Mouse (Mus musculus) heart, embryonic 12.5 days (tissue): Measurements from ENCODE around the gene Msi2. TPM values are rescaled to one million over a fixed set of nuclear protein-coding genes. Genes with fewer than 3 reads are reported as not detected.

ENCODE experiments used
- ATAC-seq: fragments of 200-750 bp; cut with Nextera tagmentation; 2 replicates; pipeline ENCODE4 v1.8.0; 2017; ENCODE audit warnings: moderate TSS enrichment, moderate library complexity; ENCODE audit not compliant: insufficient number of reproducible peaks, low FRiP score
- H3K27ac ChIP-seq: fragments of 300-500 bp; sonication (generic); 2 replicates; pipeline ENCODE4 v1.5.1; 2016; ENCODE audit warnings: mild to moderate bottlenecking, moderate library complexity; ENCODE audit not compliant: poor library complexity, severe bottlenecking
- H3K27me3 ChIP-seq: fragments of 300-500 bp; sonication (generic); replicated peaks from 2 replicates; pipeline ENCODE4 v1.6.1; 2016; ENCODE audit warnings: mild to moderate bottlenecking, moderate library complexity
- H3K36me3 ChIP-seq: fragments of 300-500 bp; sonication (generic); 2 replicates; pipeline ENCODE4 v1.6.1; 2016; ENCODE audit warnings: mild to moderate bottlenecking, moderate library complexity
- H3K4me1 ChIP-seq: fragments of 300-500 bp; sonication (generic); replicated peaks from 2 replicates; pipeline ENCODE4 v1.6.1; 2016; ENCODE audit warnings: mild to moderate bottlenecking
- H3K4me2 ChIP-seq: fragments of 300-500 bp; sonication (generic); 2 replicates; pipeline ENCODE4 v1.6.1; 2016; ENCODE audit warnings: mild to moderate bottlenecking, moderate library complexity
- H3K4me3 ChIP-seq: fragments of 300-500 bp; sonication (generic); 2 replicates; pipeline ENCODE4 v1.5.1; 2016; ENCODE audit warnings: mild to moderate bottlenecking
- H3K9ac ChIP-seq: fragments of 300-500 bp; sonication (generic); 2 replicates; pipeline ENCODE4 v1.6.1; 2016; ENCODE audit warnings: mild to moderate bottlenecking, moderate library complexity
- H3K9me3 ChIP-seq: fragments of 300-500 bp; sonication (generic); replicated peaks from 2 replicates; pipeline ENCODE4 v1.6.1; 2016; ENCODE audit warnings: mild to moderate bottlenecking, moderate library complexity
- WGBS: fragments of 180-500 bp; shearing (Covaris S2); methylation state at CpG from one replicate; pipeline ENCODE4 v1.1.7; 2016; 5-methylcytosine and 5-hydroxymethylcytosine counted together
- polyA plus RNA-seq: library from polyadenylated mRNA; unstranded; fragments of >200 nt; fragmentation: Nextera tagmentation; extraction: Ambion mirVana; gene quantifications from 2 replicates; pipeline ENCODE4 v1.2.1, GENCODE M21; 2016

Gene Msi2
- polyA plus RNA-seq, 1 experiment from 2014 or later = 20.5 TPM

DNA sequence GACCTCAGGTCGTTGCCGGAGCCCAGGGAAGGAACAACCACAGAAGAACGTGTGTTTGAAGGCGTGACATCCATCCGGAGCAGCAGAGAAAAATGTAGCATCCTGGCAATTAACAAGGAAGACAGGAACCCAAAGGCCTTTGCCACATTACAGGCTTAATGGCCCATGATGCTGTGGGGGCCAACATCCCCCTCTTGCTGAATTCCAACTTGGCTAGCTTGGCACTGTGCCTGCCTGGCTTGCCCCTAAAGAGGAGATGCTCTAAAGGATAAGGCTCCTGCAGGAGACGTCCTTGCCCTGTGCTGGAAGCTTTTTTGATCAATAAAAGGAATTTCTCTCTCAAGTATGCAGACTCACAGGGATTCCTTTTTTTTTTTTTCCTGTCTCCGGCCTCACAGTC is 181.0 kb downstream of the Msi2 start:
- H3K4me1 ChIP-seq = peaks cover 88% of the 10 kb centered on the region
- H3K4me3 ChIP-seq = no peak overlapping the region
- H3K27me3 ChIP-seq = no peaks in the 10 kb centered on the region
- H3K4me2 ChIP-seq = no peak overlapping the region
- peak overlapping the region; percentile 71; the same call in 1 of the 2 replicates for H3K27ac ChIP-seq
- ATAC-seq = no peak
- H3K36me3 ChIP-seq = no peaks in the 10 kb centered on the region
- H3K9ac ChIP-seq = 0 out of 2 replicates have a peak overlapping the region, but pooled peaks have one; percentile 18
- no peaks in the 10 kb centered on the region for H3K9me3 ChIP-seq
- WGBS = 67% methylated on average over 7 of the region's 7 CpGs

DNA sequence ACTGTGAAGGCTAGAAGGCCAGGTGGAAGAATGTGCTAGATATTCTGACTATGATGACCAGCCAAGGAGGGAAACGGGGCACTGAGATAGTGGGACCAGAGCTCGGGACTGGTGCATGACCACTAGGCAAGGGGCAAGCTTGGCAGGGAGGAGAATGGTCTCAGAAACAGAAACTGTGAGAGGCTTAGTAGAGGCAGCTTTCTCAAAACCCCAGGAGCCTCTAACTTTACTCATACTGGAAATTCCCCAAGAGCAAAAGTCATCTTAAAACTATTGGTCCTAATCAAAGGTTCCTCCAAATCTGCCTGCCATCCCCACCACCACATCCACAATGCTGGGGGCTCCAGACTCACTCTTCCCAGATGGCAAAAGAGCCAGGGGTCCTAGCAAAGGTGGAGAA is 181.5 kb downstream of the Msi2 start:
- Histone ChIP-seq H3K4me1 (peaks cover 84% of the 10 kb centered on the region), H3K9ac (no peak overlapping the region), H3K9me3 (no peaks in the 10 kb centered on the region), H3K4me3 (no peak overlapping the region), H3K4me2 (no peak overlapping the region), H3K27ac (no peak overlapping the region), H3K27me3 (no peaks in the 10 kb centered on the region), H3K36me3 (no peaks in the 10 kb centered on the region)
- 79% methylated on average over 2 of the region's 2 CpGs for WGBS
- ATAC-seq = no peak

DNA sequence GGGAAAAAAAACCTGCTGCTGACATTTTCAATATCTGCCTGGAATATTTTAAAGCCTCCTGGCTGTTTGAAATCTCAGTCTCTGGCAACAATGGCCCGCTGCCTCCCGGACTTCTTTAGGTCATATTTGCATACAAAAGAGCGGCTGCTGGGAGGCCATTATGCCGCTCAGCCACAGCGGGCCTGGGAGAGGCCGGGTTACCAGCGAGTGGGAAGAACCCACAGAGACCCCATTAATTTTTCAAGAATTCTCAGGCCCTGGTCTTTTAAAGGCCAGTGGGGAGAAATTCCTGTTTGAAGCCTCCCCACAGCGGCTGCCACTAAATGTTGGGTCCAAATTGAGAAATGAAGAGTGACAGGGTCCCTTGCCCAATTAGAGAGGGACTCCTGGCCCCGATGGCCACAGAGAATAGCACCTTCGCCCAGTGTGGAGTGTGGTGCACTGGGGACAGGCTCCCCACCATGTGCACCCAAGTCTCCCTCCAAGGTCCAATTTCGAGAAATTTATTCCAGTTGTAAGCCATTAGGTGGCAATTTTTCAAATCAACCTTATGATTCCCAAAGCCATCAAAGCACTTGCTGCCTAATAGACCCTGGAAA is 183.9 kb downstream of the Msi2 start:
- Histone ChIP-seq H3K9ac (0 out of 2 replicates have a peak overlapping the region, but pooled peaks have one; percentile 30), H3K4me1 (peaks cover 74% of the 10 kb centered on the region), H3K4me2 (no peak overlapping the region), H3K4me3 (no peak overlapping the region), H3K27ac (peak overlapping the region; percentile 48), H3K36me3 (peaks cover 2% of the 10 kb centered on the region; the same call in 1 of the 2 replicates), H3K9me3 (no peaks in the 10 kb centered on the region), H3K27me3 (no peaks in the 10 kb centered on the region)
- ATAC-seq = no peak
- WGBS = 46% methylated on average over 11 of the region's 11 CpGs

DNA sequence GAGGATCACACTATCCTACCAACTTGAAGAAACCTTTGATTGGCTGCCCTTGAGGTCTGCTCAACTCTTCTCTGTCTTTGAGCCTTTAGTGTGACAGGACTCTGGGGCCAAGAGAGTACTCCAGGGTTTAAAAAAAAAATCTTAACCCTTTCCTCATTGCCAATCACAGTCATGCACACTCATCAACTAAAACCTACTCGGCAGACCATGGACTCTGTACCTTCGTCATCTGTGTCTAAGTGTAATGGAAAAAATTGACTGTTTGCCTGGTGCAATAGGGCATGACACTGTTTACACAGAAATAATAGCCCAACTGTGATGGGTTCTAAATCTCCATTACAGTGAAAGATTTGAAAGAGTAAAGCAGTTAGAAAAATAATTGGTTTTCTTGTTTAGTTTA is 186.3 kb downstream of the Msi2 start:
- no peak for ATAC-seq
- no peak overlapping the region for H3K4me3 ChIP-seq
- no peak overlapping the region for H3K27ac ChIP-seq
- H3K36me3 ChIP-seq = peaks cover 2% of the 10 kb centered on the region; the same call in 1 of the 2 replicates
- 86% methylated on average over 2 of the region's 2 CpGs for WGBS
- H3K27me3 ChIP-seq = no peaks in the 10 kb centered on the region
- peaks cover 74% of the 10 kb centered on the region for H3K4me1 ChIP-seq
- no peaks in the 10 kb centered on the region for H3K9me3 ChIP-seq
- H3K9ac ChIP-seq = no peak overlapping the region
- no peak overlapping the region for H3K4me2 ChIP-seq

DNA sequence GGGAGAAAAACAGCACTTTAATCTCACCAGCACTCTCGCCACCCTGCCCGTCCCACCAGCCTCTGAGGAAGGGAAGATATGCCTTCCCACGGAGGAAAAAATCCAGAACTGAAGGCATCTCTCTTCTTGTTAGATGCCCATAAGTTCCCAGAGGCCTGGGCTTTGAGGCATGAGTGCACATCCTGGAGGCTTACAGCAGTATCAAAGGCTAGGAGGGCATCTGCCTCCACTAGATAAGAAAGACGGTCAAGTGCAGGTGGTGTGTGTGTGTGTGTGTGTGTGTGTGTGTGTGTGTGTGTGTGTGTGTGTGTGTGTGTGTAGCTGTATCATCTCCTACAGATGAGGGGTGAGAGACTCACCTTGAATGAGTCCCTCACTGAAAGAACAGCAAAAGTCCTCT is 188.3 kb downstream of the Msi2 start:
- 41% methylated on average over 4 of the region's 4 CpGs for WGBS

DNA sequence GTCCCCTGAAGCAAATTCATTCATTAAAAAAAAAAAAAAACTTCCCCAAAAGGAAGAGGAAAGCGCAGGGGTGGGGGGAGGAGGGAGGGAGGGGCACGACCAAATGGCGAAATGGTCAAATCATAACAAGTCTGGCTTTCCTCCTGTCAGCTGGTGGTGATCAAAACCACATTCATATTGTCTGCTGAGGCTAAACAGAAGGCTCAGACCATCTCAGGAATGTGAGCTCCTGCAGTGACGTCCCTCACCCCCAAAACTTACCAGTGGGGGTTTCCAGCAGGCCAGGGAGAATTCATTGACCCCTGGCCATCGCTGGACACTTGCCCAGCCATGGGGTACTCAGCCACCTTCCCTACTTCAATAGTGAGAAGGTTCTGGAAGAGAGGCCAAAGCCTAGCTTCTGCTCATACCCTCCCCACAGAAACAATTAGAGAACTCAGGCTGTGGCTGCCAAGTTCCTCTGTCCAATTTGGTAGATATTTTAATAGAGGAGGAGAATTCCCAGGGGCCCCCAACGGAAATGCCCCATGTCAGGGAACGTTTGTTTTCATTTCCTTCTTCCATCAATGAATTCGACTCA is 189.7 kb downstream of the Msi2 start:
- H3K4me2 ChIP-seq = no peak overlapping the region

More for the DNA sequence above, 188.3 kb downstream of the Msi2 start:
- H3K4me3 ChIP-seq = no peak overlapping the region
- ATAC-seq = no peak
- peaks cover 2% of the 10 kb centered on the region; the same call in 1 of the 2 replicates for H3K36me3 ChIP-seq
- H3K27ac ChIP-seq = peak overlapping the region; percentile 18; the same call in 1 of the 2 replicates
- no peaks in the 10 kb centered on the region for H3K27me3 ChIP-seq
- no peak overlapping the region for H3K4me2 ChIP-seq
- no peak overlapping the region for H3K9ac ChIP-seq
- no peaks in the 10 kb centered on the region for H3K9me3 ChIP-seq
- peaks cover 74% of the 10 kb centered on the region for H3K4me1 ChIP-seq

DNA sequence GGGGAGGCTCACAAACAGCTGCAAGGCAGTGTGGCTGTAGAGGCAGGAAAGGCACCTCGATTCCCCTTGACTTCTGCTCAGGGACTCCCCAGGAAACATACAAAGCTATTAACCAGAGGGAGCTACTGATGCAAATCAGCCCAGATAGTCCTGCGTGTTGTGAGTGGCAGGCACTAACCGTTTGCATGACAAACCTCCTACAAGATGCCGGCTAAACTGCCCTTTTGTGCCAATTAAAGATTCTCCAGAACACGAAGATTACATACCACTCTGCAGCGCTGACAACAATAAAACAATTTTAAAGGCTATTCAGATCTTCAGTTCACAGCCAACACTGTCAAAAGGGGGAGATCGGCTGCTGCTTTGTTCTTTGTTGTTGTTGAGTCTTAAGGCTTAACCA is 191.6 kb downstream of the Msi2 start:
- H3K4me1 ChIP-seq = peaks cover 88% of the 10 kb centered on the region
- H3K9ac ChIP-seq = no peak overlapping the region
- peaks cover 2% of the 10 kb centered on the region; the same call in 1 of the 2 replicates for H3K36me3 ChIP-seq
- no peak for ATAC-seq
- no peak overlapping the region for H3K4me3 ChIP-seq
- H3K27me3 ChIP-seq = no peaks in the 10 kb centered on the region
- H3K9me3 ChIP-seq = no peaks in the 10 kb centered on the region
- 27% methylated on average over 7 of the region's 7 CpGs for WGBS
- H3K27ac ChIP-seq = peak overlapping the region; percentile 56
- H3K4me2 ChIP-seq = no peak overlapping the region

More for the DNA sequence above, 189.7 kb downstream of the Msi2 start:
- Histone ChIP-seq H3K9me3 (no peaks in the 10 kb centered on the region), H3K27ac (peak overlapping the region; percentile 56), H3K9ac (no peak overlapping the region), H3K36me3 (peaks cover 2% of the 10 kb centered on the region; the same call in 1 of the 2 replicates), H3K4me3 (no peak overlapping the region), H3K27me3 (no peaks in the 10 kb centered on the region), H3K4me1 (peaks cover 77% of the 10 kb centered on the region)
- ATAC-seq = no peak
- WGBS = 18% methylated on average over 8 of the region's 8 CpGs

DNA sequence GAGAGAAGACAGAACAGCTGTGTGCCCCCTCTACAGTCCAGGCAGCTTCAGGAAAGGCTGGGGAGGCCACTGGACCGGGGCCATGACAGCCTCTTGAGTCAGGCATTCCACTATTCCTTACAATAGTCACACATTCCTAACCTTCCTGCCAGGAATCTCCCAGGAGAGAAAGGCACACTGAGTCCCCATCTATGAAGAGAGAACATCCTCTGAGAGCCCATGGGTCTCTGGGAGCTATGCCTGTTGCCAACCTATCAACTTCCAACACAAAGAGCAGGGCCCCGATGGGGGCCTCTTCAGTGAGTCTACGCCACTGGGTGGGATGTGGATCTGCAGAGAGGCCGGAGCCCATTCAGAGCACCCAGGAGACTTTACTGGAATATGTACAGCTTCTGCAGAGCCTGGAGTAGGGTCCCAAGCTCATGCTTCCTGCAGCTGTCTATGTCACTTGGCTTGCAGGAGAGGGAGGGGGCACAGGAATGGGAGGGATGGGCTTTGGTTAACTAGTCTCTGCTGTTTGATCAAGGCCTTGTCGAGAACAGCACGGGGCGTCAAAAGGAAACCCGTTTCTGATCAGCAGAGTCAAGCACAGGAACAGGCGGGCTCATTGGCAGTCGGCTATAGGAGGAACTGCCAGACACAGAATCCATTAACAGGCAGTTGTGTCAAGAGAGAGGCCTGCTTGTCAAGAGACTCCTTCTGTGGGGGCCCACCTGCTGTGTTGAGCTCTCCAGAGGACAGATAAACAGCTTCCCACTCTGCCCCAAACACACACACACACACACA is 193.3 kb downstream of the Msi2 start:
- Histone ChIP-seq H3K4me3 (no peak overlapping the region), H3K9ac (peak overlapping the region; percentile 29), H3K4me2 (peak overlapping the region; percentile 11), H3K27me3 (no peaks in the 10 kb centered on the region), H3K27ac (peak overlapping the region; percentile 95), H3K9me3 (no peaks in the 10 kb centered on the region), H3K36me3 (no peaks in the 10 kb centered on the region), H3K4me1 (peaks cover 94% of the 10 kb centered on the region)
- 13% methylated on average over 10 of the region's 10 CpGs for WGBS
- peak; percentile 48; the same call in 1 of the 2 replicates for ATAC-seq

DNA sequence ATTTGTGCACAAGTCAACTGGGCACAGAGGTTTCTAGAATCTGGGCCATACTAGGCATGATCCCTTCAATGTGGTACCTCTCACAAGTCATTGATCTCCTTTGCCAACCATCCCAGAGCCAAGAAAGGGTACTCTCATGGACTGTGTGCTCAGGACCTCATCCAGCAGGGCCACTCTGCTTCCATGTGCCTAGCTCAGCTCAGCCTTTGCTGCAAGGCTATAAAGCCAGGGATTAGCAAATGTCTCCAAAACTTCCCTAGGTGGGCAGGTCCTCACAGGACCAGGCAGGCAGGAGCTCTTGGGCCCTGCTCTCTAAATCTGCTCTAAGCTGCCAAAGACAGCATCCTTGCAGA is 193.9 kb downstream of the Msi2 start:
- Histone ChIP-seq H3K27ac (peak overlapping the region; percentile 95), H3K36me3 (no peaks in the 10 kb centered on the region), H3K4me3 (no peak overlapping the region), H3K9me3 (no peaks in the 10 kb centered on the region), H3K27me3 (no peaks in the 10 kb centered on the region), H3K4me2 (peak overlapping the region; percentile 11), H3K4me1 (peaks cover 89% of the 10 kb centered on the region), H3K9ac (0 out of 2 replicates have a peak overlapping the region, but pooled peaks have one; percentile 29)
- ATAC-seq = 0 out of 2 replicates have a peak, but pooled peaks have one; percentile 13

DNA sequence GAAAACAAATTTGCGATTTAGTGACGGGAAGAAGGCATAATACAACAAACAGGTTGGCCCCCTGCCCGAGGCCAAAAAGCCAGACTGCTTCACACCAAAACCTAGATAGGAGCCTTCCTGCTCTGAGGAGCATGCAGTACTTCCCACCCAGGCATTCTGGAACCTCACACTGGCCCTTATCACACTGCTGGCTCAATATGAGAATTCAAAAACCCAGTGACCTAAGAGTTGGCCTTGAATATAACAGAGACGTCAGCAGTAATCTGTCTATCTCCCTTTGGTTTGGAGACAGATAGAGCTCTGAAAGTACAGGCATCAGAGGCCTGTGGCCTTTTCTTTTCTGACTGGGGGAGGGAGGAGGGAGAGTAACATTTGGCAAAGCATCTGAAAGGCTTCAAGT is 194.4 kb downstream of the Msi2 start:
- Histone ChIP-seq H3K27ac (peak overlapping the region; percentile 95), H3K27me3 (no peaks in the 10 kb centered on the region), H3K9me3 (no peaks in the 10 kb centered on the region), H3K36me3 (no peaks in the 10 kb centered on the region), H3K4me2 (no peak overlapping the region; the same call in 1 of the 2 replicates), H3K4me1 (peaks cover 84% of the 10 kb centered on the region), H3K4me3 (no peak overlapping the region), H3K9ac (no peak overlapping the region)
- WGBS = 12% methylated on average over 4 of the region's 4 CpGs
- ATAC-seq = peak; percentile 58

DNA sequence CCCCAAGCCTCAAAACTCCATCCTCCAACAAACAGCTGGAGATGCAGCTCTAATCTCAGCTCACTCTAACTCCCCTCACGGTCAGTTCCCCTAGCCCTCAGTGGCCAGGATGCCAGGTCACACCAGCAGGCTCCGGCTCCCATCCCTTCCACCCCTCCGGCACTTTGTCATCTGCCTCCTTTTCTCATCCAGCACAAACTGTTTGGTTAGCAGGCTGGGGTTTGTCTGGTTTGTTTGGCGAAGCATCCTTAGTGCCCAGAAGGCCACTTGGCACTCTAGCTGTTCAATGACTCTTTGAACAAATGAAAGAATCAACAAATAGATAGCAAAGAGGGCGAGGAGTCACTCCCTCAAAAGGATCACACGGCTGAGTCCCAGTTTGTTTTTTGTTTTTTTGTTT is 194.8 kb downstream of the Msi2 start:
- Histone ChIP-seq H3K4me3 (no peak overlapping the region), H3K4me2 (no peak overlapping the region), H3K4me1 (peaks cover 80% of the 10 kb centered on the region), H3K9ac (peak overlapping the region; percentile 1; the same call in 1 of the 2 replicates), H3K9me3 (no peaks in the 10 kb centered on the region), H3K27ac (peak overlapping the region; percentile 95), H3K36me3 (0 out of 2 replicates have a peak, but pooled peaks cover 4% of the 10 kb centered on the region), H3K27me3 (no peaks in the 10 kb centered on the region)
- no peak for ATAC-seq
- 42% methylated on average over 6 of the region's 6 CpGs for WGBS
